Mouse (Mus musculus): ENCODE data around the gene Hyal3.

Gene Hyal3

DNA sequence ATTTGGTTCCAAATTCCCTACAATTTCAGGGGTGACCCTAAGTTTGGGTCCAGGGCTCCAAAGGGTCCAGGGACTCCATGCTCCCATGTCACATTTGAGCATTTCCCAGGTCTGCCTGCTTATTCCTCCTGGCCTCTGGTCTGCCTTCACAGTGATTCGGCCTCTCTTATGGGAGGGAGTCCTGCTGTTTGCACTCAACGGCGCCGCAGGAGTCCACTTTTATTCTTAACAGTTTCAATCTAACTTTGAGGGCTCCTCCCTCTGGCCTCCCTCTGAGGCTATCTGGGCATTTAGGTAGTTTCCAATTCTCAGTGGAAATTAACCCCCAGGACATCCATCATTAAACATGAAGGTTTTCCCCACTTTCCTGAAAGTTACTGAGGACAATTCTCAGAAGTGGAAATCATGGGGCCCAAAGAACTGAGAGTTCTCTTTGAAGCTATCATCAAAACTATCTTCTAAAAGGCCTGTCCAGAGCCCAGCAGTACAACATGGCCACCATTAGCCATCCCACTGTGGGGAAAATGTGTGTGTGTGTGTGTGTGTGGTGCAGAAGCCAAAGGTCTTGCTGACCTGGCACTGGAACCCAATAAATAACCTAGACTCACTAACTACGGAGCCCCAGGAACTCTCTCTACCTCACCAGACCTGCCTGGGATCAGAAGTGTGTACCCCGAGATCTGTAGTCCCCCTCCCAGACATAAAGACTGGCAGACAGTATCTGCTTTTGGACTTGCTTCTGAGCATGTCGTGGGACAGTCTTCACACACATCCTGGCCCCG is 13.9 kb downstream of the Hyal3 start:
- DNase-seq (ENCODE audit: low spot score in 2 of 2): no peak

DNA sequence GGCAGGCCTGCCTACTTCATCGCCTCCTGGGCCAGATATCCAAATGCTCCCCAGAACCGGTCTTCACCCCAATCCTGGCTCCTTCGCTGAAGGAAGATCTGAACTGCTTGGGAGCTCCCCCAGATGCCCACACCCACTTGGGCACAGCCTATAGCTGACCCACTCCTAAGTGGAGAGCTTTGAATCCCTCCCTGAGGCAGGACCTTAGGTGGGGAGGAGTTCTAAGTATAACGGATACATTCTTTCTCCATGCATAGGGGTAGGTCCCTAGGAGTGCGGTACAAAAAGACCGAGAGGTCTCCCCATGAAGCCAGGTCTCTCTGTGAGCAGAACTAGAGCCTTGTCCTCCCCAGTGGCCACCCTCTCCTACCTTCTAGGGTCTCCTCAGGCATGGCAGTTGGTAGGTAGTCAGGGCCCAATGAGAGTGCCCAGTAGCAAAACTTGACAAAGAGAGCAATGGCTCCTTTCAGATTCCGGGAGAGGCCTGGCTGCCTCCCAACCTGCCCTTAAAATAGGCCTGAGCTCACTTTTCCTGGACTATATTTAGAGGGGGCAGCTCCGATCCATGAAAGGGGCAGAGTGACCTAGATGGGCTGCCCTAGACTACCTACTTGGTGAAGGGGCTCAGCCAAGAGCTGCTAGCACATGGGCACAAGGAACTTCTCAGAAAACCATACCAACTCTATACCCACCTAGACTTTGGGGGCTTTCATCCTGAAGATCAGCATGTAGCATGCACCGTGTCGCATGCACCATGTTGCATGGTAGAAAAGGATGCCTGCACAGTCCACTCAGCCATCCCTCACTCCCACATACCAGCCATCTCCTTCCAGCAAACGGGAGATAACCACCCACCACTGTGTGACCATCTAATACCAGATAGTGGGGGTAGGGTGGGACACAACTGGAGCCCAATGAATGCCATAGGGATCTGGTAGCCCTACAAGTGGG is 16.3 kb downstream of the Hyal3 start:
- no peak for DNase-seq (ENCODE audit: low spot score in 2 of 2)

DNA sequence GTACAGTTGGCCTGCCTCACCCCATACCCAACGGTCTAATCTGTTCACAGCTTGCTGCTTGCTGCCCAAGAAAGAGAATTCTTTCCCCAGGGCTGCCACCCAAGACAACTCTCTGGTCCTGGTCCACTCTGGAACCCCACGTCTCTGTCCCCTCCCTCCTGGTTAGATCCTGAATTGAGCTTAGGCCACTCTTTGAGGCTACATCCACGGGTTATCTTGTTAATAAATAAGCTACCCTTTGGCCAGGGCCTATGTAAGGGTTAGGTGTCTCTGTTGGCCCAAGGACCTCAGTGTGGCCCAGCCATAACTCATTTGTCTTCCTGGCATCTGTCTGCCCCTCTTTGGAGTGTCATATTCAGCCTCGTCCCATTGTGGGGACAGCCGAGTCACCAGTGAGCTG is 17.8 kb downstream of the Hyal3 start:
- no peak for DNase-seq (ENCODE audit: low spot score in 2 of 2)

DNA sequence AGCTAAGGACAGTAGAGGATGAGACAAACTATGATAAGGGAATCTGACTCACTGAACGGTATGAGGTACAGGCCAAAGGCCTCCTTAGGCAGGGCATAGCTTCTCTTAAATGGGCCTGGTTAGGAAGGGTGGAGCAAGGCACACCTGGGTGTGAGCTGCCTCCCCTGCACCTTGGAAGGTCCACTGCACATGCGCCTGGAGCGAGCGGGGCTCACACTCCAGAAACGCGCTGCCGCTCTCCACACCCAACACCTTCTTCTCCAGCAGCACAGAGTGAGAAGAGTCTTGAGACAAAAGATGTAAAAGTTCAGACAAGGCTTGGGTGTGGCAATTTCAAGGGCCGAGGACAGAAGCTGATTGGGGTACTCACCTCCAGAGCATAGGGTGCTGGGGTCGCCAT is 18.8 kb downstream of the Hyal3 start:
- no peak for DNase-seq (ENCODE audit: low spot score in 2 of 2)

DNA sequence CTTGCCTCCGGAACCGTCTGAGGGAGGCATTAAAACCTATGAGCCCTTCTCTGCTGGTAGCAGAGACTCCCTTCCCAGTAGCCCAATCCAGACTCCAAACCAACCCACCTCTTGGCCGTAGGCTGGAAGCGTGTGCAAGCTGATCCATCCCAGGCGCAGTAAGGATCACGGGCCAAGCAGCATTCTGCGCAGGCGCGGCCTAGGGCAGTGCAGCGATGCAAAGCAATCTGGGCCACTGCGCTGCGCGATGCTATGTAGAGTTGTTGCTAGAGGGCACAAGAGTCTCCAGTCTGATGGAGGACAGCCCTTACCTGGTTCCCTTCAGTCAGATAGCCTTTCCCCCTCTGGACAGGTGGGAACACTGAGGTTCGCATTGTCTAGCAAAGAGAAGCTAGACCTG is 19.2 kb downstream of the Hyal3 start:
- DNase-seq (ENCODE audit: low spot score in 2 of 2): no peak

DNA sequence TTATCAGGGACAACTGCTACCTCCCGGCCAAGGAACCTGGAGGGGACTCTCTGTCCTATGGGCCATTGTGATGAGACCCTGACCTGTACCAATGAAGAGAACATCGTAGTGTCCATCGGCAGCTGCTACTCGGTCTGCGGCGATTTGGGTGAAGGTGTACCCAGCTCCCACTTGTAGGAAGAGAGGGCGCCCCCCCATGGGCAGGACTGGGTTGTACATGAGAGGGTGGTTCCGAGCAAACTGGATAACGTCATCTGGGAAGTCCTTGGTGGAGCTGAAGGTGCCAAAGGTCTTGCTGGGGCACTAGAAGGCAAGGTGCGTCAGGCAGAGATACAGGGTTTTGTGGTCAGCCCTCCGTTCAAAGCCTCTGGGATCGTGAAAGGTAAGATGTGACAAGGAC is 20.1 kb downstream of the Hyal3 start:
- no peak for DNase-seq (ENCODE audit: low spot score in 2 of 2)

DNA sequence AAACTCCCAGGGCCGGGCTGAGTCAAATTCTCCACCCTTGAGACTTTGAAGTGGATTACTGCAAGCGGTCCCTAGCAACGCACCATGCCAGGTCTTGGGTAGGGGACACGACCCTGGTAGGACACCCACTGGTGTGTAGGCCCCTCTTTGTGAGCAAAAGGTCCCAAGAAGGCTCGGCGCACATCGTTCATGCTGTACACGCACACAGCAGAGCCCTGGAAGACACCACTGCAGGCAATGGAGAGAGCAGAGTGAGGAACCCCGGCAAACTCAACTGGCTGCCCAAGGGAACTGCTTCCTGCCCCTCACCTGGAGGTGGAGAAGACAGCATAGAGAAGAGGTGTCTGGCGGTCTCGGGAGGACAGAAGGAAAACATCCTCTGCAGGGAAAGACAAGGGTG is 20.7 kb downstream of the Hyal3 start:
- no peak for DNase-seq (ENCODE audit: low spot score in 2 of 2)

DNA sequence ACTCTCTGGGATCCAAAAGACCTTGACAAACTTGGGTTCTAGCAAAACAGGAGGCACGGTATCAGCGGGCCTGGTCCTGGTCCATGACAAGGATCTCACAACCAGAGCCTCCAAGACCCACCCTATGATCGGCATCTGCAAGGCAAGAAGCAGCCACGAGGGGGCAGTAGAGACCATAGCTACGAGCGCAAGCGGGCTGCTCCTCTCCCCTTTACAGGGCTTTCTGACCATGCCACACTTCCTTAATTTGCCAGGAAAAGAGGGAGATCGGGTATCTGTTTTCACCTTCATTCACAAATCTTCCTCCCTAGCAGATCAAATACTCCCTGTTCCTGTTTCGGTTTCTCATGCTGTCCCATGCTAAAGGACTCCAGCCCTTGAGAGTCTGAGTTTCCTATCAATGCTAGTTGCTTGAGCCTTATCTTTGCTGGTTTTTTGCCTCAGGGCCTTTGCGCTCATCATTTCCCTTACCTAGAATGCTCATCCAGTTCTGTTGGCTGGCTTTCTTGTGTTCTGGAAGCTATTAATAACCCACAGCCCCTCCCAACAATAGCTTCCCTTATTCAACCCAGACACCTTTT is 21.5 kb downstream of the Hyal3 start:
- DNase-seq (ENCODE audit: low spot score in 2 of 2): peak; percentile 86 to 93

DNA sequence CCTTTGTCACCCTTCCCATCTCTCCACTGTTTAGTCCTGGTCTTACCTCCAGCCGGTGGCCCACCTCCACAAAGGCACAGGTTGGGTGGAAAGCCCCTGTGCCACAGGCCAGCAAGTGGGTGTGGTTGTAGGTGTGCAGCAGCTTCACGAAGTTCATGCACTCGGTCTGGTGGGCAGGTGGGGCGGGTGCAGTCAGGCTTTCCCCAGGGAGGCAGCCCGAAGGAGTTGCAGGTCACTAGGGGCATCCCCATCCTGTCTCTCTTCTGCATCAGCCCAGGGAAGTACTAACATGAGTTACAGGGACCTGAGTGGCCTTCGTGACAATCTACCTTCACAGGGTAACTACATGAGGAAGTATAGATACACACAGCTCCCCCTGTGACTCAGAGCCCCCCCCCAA is 22.6 kb downstream of the Hyal3 start:
- no peak for DNase-seq (ENCODE audit: low spot score in 2 of 2)

DNA sequence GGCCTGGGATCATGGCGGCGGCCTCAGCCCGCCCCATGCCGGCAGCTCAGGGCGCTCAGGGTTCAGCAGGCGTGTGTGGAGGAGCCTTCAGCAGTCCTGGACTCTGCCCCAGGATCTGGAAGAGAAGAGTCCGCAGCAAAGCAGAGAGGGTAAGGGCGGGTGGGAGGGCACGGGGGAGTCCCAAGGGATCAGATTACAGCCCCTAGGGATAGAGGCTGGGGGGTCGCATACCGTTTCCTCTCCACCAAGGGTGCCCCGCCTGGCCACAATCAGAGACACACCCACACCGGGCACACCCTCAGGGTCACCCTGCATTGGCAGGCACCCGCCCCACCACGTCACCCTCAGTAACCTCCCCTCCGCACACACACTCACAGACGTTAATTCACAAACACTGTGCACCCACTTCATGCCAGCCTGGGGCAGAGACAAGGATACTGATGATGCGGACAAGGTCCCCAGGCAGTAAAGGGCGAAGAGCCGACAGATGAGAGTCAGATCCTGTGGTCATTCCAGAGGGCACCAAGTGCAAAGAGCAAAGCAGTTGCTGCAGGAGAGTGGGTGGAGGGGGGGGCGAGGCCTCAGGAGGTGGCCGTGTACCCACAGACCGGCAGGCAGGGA is 24.5 kb downstream of the Hyal3 start:
- no peak for DNase-seq (ENCODE audit: low spot score in 2 of 2)

DNA sequence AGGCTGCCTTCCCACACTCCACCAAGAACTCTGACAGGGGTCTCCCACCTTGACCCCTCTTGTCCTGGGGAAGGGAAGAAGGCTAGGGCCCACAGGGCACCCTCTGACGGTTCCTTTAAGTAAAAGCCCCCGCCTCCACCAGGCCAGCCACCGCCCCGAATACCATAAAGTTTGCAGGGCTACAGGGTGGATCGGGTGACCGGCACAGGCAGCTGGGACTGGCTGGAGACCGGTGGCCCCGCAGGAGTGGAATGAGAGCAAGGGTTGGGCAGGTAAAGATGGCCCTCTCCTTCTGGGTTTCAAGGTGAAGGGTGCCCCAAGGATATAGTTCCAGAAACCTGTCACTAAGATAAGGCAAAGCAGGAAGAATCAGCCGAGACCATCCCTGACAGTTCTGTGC is 26.0 kb downstream of the Hyal3 start:
- DNase-seq (ENCODE audit: low spot score in 2 of 2): no peak

DNA sequence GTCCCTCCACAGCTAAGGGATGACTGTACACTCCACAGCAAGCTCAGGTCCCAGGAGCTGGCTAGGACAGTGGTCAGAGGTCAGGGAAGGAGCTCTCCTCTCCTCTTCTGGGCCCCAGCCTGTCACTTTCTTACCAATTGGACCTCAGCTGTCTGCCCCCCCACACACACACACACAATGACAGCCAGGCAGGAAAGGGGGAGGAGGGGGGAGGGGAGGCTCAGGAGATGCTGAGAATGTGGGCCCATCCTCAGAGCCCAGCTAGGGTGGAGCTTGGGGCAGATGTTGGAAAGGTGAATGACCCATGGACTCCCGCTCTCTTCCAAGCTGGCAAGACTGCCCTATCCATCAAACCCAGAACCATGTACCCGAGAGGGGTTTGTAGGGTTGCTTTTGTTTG is 26.4 kb downstream of the Hyal3 start:
- DNase-seq (ENCODE audit: low spot score in 2 of 2): no peak

DNA sequence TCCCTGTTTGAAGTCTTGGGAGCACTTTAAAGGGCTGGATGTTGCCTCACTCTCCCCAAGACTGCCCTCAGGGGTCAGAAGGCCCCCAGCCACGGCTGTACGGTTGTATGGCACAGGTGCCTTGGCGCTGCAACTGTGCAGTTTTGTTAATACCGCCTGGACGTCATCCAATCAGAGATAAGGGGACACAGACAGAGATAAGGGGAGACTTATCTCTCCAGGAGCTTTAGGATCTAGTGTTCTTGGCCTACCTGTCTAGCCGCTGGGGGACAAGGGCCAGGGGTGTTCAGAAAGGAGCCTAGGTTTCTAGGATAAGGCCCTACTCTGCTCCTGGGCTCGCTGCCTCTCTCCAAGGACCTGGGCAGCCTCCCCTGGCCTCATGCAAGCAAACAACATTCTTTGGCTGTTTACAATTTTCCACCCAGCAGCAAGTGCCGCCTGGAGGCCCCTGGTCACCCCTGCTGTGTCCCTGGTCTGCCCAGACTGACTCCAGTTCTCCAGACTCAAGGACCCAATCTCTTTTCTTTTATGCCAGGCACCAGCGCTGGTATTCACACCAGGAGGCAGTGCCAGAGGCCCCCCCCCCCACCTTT is 27.1 kb downstream of the Hyal3 start:
- DNase-seq (ENCODE audit: low spot score in 2 of 2): no peak

DNA sequence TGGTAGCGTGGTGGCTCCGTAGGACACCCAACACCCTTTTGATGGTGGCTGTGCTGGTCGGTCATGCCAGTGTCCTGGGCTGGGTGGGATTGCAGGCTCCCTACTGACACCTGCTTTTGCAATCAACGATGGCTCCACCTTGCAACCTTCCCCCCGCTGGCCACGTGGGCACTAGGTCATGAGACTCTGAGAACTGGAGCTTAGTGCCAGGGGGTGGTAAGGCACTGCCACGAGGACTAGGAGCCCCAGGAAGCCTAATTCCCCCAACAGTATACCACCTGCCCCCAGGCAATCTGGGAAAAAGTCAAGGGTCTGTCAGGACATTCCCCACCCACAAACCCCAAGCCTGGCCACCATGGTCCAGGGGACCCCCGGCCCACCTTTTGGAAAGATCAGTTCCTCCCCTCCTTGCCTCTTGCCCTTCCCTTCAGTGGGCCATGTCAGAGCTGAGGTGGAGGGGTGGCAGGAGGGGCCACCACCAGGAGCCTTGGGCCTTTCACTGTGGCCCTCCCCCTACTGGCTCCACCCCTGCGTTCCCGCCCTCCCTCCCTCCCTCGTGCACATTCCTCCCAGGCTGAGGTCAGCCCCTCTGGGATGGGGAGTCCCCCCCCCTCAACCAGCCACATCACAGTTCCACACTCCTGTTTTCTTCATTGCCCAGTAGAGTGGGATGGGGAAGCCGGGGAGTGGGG is 28.3 kb downstream of the Hyal3 start, which contains the start of gene Sema3b:
Gene Sema3b, minus strand, starts transcription at position 489 of the 692 bp plus-strand sequence.
- DNase-seq (ENCODE audit: low spot score in 2 of 2): no peak

DNA sequence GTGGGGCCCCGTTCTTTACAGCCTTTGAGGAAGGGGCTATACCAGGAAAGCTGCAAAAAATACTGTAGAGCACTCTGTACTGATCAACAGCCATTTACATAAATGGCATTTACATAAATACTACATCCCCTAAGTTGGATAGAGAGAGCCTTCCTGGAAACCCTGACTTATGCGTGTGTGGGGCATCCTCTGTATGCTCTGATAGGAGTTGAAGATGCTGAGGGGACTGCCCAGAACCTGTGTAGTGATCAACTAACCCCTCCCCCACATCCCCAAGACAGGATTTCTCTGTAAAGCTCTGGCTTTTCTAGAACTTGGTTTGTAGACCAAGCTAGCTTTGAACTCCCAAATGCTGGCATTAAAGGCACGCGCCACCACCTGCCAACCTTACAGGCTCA is 28.8 kb downstream of the Hyal3 start:
- DNase-seq (ENCODE audit: low spot score in 2 of 2): no peak

DNA sequence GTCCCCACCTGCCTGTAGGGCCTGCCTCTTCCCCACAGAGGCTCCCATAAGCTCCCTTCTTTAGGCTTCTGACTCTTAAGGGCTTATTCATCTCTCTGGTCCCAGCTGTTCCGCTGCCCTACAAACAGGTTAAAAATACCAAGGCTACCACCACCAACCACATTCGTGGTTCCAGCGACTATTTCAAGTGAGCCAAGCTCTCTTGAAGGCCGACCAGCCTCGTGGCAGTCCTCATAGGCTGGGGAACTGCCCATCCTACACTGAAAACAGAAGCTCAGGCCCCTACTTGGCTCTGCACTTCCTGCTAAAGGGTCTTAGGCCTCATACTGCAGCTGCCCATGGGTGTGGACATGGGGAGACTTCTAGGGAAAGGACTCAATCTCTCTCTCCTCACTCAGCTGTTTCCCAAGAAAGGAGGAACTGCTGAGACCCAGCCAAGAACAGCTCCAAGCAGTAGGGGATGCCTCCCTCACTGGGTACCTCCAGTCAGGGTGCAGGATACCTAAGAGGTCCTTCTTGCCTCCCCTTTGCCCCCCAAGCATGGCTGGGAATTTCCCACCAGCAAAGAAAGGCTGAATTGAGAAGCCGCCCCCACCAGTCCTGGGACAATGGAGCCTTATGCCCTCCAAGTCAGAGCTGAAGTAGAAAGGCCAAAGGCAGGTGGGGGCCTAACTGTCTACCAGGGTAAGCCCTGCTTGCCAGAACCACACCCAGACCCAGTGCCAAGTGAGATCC is 31.0 kb downstream of the Hyal3 start:
- no peak for DNase-seq (ENCODE audit: low spot score in 2 of 2)

DNA sequence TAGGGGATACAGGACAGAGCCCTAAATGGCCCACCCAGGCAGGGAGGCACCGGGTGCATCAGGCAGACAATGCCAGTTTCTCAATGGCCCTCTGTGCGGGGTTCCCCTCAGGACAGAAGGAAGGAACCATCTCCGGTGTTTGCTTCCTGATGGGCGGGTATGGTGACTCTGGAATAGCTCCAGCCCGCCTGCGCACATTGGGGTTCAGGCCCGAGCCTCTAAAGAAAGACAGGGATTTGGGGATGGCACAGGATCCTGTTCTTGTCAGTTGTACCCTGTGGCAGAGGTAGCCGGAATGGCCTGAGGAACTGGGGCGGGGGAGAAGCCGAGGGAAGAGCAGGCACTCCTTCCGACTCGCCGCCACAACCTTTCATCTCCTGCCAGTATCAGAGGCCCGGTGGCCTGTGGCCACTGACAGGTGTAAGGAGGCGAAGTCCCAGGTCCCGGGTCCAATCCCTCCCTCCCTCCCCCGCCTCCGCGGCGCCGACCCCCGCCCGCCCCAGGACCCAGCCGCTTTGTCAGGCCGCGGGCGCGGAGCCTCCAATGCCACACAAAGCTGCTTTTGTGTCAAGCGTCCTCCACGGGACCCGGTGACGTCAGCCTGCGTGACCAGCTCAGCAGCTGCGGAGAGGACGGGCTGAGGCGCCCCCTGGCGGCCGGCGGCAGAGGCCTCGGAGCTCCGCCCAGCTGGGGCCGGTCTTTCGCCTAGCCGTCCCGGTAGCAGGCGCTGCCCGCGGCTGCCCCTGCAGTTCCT is 31.8 kb downstream of the Hyal3 start:
- DNase-seq (ENCODE audit: low spot score in 2 of 2): peak; percentile 94 to 98

DNA sequence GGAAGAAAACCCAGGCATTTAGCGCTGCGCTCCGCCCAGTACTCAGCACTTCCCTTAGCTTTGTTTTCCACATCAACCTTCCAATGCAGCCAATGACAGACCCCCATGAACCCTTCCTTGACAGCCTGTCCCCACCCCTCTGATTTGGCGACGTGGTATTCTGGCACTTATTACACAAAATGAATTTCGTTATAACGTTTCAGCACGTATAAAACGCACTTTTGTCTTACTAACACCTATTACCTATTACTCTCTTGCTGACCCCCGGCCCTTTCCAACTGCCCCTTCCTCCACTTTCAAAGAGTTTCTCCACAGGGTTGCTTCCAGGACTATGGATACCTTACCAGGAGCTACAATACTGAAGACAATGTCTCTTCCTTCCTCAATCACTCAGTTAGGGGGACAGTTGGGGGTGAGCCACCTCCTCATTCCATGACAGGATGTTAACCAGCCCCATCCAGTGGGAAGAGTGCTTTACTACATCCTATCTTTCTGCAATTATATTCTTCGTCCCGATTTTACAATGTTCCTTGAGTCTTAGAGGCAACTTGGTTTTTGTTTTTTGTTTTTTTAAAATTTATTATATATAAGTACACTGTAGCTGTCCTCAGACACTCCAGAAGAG is 32.4 kb downstream of the Hyal3 start:
- no peak for DNase-seq (ENCODE audit: low spot score in 2 of 2)

DNA sequence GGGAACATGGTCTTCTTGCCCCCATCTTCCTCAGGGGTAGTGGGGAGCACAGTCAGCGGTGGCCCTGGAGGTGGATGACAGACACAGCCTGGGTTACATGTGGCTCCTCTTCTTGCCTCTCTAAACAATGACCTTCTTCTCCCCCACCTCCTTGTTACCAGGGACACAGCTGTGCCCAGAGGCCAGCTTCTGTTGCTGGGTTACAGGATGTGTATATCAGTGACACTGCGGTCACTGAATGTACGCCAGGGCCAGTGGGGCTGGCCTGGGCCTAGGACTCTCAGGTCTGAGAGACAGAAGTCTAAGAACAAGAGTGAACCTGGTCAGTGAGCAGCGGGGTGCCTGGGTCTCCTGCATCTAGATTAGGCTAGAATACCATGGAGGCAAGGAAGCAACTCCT is 34.4 kb downstream of the Hyal3 start:
- DNase-seq (ENCODE audit: low spot score in 2 of 2): no peak

All from spleen, postnatal 14 days (tissue).